Mouse (Mus musculus) lung, postnatal 0 days (tissue): ENCODE measurements at regions not wholly inside any gene's neighbourhood (a gene's known extent, or its start where the extent isn't known, plus 50 kb on each side); places are given as distances from the start of the nearest gene placed in this dataset.

Experiments
- CTCF ChIP-seq: IDR thresholded peaks from 2 replicates; pipeline ENCODE4 v1.5.1; 2016; ENCODE audit warnings: antibody characterized with exemption, mild to moderate bottlenecking
- EP300 ChIP-seq: IDR thresholded peaks from 2 replicates; pipeline ENCODE4 v1.6.1; 2016; ENCODE audit warnings: antibody characterized with exemption, mild to moderate bottlenecking, control low read depth

DNA sequence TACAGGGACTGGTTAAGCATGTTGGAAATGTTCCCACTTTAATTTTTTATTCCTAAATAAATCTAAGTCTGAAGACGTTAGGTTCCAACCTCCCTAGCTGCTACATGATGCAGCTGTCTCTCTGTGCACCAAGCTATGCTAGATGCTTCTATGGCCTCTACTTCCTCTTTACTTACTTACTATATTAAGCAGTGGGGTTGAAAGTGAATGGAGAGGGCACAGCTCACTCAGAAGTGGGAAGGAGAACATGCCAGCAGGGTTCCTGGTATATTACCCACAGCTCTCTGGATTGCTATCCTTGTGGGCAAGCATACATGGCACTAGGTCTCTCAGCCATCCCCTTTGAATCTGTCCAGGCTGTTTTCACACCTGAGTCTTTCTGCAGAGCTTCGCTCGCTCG, 61.4 kb upstream of the Nabp1 start:
- TF ChIP-seq EP300 = no peak
- no peak for TF ChIP-seq CTCF
